Mouse (Mus musculus) granulocyte monocyte progenitor cell, adult 5-6 weeks (primary cell): ENCODE measurements around the gene 4930469K13Rik. TPM values are rescaled to one million over a fixed set of nuclear protein-coding genes. Genes with fewer than 3 reads are reported as not detected.

Experiments used
- ATAC-seq: replicated peaks from 2 replicates; pipeline ENCODE4 v1.8.0; 2016; ENCODE audit warnings: mild to moderate bottlenecking, moderate TSS enrichment, inconsistent platforms; ENCODE audit not compliant: poor library complexity, severe bottlenecking
- total RNA-seq, 2 experiments: library from RNA; stranded (forward) in 1 of 2; stranded (reverse) in 1 of 2; fragments of 200-712, 200-1000 nt in 1 of 2; fragments of >200 nt in 1 of 2; fragmentation: Nextera tagmentation in 1 of 2; gene quantifications; 2 replicates each; pipeline ENCODE4 v1.2.3; 2014 to 2017

The 4930469K13Rik gene
- total RNA-seq, 2 experiments from 2014 or later: not detected

DNA sequence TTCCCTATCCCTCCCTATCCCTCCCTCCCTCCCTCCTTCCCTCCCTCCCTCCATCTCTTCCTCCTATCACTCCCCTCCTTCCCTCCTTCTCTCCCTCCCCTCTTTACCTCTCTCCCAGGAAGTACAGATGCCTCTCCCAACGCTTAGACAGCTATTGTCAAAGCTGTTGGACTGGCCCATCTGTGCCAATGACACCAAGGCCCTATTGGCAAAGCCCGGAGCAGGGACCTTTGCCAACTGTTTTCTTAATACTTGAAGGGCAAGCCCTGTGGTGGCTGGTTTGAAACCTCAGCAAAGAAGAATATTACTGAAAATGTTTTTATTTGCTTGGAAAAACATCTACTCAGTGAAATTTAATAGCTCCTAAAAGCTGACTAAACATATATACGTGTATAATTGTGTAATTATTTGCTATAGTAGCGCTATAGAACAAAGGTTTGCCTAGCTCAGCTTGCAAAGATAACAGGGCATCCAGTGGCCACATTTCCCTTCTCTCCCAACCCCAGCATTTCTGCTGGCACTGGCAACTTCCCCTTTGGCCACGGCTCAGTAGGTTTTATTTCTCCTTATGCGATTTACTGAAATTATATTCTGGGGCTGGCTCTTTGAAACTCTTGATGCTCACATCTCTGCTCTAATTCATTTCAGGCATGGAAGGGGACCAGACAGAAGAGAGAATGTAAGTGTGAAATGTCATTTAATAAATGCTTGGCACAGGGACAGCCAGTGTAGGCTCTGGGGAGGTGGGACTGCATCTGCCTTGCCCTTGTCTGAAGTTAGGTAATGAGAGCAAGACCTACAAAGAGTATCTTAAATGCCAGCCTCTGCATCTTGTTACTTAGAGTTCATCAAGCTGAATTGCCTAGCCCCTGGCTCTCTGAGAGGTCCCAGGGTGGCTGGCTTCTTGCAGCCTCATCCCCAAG is 18.6 kb downstream of the 4930469K13Rik start:
- peak; percentile 79 for ATAC-seq

DNA sequence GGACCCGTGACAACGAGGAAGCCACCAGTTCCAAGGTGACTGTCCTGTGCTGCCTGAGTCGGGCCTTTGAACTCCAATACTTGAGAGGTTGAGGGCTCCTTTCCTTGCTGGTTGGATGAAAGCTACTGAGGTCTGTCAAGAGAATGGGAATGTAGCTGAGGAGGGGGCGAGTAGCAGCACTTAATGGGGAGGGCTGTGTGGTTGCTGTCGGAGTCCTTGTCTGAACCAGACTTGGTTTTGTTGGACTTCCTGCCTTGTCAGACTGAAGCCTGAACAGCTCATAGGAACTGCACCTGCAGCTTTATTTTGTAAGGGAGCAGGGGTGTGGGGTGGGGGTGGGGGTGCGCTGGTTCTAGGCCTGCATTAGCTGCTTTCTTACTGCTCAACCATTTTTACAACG is 19.8 kb downstream of the 4930469K13Rik start:
- ATAC-seq: no peak

DNA sequence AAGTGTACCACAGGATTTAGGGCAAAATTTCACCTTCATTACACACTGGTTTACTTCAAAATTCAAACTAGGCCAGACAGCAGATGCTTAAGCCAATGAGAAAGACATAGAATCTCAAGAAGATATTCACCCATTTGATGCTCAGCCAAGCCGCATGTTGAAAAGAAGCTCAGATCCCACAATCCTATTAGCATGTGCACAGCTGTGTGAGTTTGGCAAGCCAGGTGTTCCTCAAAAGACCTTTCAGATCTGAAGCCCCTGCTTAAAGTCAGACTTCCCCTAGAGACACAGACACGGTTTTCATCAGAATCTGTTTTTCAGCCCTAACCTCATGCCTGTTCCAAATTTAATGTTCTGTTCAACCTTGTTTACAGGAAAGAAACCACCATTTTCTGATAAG is 20.5 kb downstream of the 4930469K13Rik start:
- ATAC-seq: no peak

DNA sequence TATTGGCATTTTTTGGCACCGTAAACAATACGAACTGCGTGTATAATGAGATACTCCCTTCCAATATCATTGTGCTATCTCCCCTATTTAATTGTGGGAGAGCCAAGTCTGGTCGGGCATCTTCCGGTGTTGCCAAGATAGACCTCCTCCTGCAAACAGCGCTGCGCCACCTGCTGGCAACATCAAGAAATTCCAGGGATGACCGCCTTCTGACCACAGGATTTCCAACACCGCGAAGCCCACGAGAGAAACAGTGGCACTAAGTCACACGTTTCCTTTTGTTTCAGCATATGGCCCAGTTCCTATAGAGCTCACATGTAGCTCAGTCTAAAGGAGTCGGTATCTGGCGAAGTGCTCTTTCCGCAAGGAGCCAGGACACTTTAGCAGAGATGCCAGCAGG is 24.6 kb downstream of the 4930469K13Rik start:
- ATAC-seq: peak; percentile 47

DNA sequence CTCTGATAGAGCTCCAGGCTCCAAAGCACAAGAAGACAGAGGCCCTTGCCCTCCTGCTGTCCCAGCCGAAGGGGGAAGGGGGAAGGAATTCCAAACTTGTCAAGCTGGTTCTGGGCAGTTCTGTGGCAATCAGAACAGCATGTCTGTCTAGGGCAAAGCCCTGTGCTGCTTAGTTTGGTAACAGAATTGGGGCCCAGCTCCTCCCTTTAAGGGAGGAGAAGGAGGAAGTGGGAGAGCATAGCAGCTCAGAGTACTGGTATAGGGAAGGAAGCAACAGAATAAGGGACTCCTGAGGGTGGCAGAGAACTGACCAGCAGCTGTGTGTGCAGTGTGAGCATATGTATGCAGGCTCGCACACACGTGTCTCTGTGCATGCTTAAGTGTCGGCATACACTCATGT is 26.0 kb downstream of the 4930469K13Rik start:
- ATAC-seq: peak; percentile 90

DNA sequence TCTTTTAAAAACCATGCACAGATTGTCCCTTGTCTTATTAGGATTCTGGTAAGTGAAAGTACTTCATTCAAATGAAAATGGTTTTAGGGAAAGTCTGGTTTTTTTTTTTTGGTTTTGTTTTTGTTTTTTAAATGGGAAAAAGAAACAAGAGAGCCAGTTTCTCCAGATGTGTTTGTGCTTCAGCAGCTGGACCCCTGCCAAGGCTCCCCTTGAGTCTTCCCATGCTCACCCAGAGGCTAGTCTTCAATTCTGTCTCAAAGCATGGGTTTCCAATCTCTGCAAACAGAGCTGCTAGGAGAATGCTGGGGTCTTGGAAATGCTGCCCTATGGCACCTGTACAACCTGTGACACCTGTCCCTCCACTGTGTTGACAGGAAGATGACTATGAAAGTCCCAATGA is 27.8 kb downstream of the 4930469K13Rik start:
- ATAC-seq: no peak

DNA sequence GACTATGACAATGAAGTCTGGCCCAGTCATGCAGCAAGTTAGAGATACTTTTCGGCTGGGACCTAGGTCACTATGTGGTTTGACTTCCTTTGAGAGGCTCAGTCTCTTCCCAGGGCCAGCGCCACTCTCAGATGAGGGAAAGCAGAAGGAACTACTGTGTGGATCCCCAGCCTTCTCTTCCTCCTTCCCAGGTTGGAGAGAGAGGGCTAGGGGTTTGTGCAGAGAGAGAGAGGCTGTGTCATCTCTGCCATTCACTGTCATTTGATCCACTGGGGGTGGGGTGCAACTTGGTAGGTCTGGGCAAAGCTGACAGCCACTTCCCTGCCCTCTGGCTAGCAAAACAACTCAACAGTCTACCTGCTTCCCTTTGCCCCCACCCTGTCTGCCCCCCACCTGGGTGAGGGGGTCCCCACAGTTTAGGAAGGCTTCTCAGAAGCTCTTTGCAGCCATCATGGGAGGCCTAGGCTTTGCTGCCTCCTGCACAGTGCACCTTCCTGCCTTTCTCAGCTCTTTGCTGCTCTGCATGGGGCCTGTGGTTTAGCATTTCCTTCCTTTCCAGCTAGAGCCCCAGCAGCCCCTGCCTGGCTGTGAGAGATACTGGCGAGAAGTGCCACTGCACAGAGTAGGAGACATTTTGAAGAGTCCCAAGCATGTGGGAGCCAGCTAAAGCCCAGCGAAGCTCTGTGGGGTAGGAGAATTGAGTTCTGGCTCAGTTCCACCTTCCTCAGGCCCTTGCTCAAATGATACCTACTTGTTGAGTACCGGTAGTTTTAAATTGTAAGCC is 34.5 kb downstream of the 4930469K13Rik start:
- peak; percentile 85 for ATAC-seq

DNA sequence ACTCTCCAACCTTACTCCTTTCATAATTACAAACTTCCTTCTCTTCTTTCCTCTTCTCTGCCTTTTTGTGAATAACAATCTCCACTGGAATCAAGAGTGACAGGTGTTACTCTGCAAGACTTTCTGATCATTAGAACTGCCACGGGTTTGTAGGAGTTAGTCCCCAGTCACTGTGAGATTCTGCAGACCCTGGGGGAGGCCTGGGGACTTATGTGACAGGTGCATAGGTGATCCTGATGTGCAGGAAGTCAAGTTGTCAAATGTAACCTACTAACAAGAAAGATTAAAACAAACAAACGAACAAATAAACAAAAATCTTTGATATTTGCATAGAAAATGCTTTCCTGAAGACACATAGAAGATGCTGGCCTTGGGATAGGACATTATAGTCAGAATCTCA is 35.1 kb downstream of the 4930469K13Rik start:
- ATAC-seq: no peak

DNA sequence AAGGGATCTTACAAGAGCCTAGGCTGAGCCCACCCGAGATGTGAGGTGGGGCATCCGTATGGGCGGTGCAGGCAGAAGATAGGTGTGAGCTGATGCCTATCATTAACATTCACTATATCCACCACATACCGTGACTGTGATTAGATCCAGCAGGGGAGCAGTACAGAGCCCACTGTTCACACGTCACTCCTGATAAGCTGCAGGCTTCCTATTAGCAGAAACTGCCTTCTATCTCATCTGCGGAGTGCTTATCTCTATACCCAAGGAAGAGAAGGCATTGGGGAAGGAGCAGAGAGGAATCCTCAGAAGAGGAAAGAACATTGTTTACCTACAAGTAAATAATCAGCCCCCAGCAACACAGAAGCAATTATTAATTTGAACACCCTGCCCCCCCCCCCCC is 36.6 kb downstream of the 4930469K13Rik start:
- no peak for ATAC-seq

DNA sequence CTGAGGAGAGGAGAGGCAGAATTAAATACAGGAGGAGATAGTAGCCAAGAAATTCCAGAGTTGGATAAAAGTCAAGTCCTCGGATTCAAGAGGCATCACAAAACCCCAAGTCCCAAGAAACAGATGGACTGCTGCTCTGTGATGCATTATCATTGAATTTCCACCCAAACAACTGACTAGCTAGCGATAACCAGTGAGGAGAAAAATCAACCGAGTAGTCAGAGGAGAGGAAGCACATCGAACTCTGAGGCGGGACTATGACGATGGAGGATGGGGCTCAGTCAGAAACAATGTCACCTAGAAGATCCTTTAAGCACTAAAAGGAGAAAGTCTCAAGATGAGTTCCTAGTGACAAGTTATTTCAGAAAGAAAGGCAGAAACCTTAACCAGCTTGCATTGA is 39.4 kb downstream of the 4930469K13Rik start:
- no peak for ATAC-seq

DNA sequence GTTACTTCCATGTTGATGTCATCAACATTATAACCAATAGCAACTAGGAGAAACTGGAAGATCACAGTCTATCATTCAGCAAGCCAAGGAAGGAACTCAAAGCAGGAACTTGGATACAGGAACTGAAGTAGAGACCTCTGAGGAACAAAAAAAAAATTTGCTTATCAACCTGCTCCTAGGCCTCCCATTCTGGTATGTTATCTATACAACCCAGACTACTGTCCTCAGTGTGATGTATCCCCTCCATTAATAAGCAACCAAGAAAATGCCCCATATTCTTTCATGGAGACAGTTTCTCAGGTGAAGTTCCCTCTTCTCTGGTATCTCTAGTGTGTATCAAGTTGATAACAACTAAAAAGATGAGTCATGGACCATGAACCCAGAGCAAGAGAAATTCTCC is 40.0 kb downstream of the 4930469K13Rik start:
- no peak for ATAC-seq

DNA sequence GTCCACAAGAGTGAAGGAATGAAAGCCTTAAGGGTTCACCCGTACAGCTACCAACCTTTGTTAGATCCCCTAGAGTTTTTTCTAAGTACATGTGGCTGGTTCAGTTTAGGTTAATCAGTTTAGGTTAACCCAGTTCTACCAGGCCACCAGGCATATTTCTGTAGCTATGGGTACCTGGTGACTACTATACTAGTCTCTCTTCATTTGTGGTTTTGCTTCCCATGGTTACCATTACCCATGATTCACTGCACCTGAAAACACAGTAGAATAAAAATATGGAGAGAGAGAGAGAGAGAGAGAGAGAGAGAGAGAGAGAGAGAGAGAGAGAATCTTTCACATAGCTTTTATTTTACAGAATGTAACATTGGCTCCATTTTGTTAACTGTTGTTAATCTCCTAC is 41.6 kb downstream of the 4930469K13Rik start:
- no peak for ATAC-seq

DNA sequence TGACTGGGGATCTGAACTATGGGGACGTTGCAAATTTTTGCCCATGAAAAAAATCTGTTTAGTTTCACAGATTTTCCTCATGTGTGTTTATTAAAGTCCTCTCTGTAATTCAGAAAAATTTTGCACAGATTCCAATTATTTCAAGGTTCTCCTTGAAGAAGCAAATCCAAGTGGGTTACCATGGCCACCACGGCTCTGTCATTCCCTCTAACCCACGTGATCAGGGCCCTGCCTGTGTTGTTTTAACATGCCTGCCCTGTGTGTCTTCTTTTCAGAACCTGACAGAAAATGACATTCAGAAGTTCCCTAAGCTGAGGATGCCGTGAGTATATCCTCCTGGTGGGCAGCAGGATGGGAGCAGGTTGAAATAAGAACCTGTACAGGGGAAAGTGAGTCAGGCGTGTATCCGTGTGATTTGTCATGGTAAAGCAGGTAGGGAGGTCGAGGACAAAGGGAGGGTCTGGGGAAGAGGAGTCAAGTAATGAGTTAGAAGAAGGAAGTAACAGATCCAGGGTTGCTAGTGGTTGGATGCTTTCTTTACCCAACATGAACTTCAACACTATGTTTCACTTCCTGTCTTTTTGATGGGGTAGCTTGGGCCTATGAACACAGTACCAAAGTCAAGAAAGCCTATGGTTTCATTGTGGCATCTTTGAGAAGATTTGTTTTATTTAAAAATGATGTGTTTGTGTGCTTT is 44.2 kb downstream of the 4930469K13Rik start:
- ATAC-seq: peak; percentile 64

DNA sequence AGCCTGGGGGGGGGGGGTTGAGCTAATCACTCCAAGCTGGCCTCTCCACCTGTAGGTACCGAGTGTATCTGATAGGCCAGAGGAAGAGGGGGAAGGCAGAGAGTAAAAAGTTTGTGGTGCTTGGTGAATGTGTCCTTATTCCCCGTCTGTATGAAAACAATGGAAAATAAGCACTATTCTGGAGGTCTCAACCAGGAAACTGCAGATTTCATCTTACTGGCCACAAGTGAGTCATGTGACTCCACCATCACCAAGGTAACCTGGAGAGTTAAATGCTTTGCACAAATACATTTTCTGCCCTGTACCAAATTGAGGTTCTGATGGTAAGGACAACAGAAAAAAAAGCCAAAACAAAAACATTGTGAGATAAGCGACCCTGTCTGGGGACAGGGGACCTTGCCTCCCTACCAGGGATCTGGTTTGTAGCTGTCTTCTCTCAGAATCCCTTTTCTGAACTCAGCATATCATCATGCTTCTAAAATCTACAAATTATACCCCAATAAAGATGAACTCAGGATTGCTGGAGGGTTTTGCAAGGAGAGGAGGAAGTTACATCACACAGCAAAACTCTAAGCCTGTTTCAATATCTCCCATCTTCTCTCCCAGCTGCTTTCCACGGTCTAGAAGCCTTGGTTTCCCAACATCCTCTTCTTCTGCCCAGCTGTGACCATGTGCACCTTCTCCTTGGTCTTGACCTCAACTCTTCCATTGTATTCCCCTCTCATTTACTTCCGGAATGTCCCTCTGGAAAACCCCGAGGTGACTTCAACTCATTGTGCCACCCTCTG is 45.1 kb downstream of the 4930469K13Rik start:
- ATAC-seq: peak; percentile 75

DNA sequence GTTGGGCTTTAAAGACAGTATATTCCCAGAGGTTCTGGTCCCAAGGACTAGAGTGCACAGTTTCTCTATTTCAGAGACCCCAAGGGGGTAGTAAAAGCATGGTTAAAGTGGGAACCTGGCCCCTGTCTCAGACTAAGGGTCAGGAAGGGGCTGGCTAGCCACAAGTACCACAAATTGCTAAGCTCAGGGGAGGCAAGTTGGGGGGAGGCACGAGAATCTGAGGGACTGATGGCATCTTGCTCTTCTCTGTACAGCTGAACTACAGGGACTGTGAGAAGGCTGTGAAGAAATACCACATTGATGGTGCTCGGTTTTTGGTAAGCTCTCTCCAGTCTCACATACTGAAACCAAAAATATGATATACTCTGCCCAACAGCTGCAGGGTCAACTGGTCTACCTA is 47.7 kb downstream of the 4930469K13Rik start:
- peak; percentile 21 for ATAC-seq

DNA sequence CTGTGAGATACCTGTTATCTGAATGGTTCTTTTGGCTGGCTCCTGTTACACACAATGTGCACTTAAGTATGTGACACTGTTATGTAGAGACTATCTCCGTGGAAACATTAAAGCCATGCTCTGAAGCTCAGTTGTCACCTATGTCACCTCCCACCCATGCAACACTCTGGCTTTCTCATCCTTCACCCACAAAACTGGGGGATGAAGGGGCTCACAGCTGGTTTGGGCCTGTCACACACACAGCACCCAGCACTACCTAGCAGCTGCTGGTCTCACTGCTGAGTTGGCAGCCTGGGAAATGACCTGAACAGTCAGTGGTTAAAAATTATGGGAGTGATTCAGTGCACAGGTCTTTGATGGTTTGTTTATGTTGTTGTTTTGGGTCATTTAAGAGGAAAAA is 48.3 kb downstream of the 4930469K13Rik start:
- no peak for ATAC-seq

DNA sequence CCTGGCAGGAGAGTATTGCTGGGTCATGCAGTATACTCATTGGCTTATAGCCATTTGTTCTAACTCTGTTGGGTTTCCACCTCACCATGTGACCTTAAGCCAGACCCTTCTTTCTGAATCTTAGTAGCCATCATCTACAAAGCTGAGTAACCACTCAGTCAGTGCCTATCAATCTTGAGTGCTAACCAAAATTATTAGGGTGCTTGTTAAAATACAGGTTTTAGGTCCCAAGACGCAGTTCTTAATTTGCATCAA is 49.3 kb downstream of the 4930469K13Rik start:
- ATAC-seq: no peak

DNA sequence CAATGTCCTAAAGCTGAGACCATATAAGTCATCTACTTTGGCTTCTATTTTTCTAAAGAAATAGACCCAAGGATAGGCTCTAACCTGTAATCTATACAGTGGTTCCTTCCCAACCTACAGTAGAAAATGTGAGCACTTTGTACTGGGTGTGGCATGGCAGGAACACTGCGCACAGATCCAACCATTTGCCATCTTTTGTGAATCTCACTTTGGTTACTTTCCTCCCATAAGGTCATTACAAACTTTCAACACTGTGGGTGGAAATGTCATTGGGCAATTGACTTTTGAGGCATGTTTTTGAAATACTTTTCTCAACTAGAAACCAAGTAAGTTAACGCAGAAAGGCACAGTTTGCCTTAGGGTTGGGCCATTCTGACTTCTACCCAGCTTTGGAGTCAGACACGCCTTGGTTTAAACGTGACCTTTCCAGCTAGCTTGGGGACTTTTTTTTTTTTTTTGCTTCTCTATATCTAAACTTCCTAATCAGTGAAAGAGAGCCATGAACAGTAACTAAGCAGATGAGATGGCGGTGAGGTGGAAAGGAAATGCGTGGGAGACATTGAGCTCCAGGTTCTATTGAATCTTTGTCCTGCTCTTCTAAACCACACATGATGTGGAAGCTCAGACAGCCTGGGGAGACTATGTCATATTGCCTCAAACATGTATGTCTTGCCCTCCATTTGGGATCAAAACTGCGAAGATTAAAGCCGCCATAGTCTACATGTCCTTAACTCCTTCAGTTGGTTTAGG is 49.8 kb downstream of the 4930469K13Rik start:
- ATAC-seq: peak; percentile 30

DNA sequence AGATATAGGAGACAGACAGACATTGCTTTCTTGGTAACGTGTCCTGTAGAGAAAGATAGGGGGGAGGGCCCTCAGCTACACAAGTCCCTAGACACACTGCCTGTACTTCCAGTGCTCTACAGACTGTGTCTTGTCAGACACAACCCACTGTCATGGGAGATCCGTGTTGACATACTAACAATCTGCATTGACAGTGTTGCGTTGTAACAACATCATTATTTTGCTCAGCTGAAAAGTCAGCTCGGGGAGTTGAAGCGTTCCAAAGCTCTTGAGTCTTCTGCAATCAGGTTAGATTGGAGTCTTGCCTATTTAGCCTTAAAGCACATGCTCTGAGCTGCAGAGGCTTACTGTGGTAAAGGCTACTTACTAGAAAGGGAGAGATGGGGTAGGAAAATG is 50.8 kb downstream of the 4930469K13Rik start:
- no peak for ATAC-seq
